Mouse (Mus musculus) kidney, embryonic 15.5 days (tissue): ENCODE results near the gene Mamdc2. TPM values are rescaled to one million over a fixed set of nuclear protein-coding genes. Genes with fewer than 3 reads are reported as not detected.
"Not testable (repeated sequence)": the region's sequence is repeated elsewhere in the genome, so short reads cannot be mapped to it uniquely, and the experiment has no call there.

Source experiments
- ATAC-seq: fragments of 200-750 bp; cut with Nextera tagmentation; replicated peaks from 2 replicates; pipeline ENCODE4 v1.8.0; 2017; ENCODE audit warnings: moderate TSS enrichment; ENCODE audit not compliant: low FRiP score
- H3K27ac ChIP-seq: fragments of 300-500 bp; sonication (generic); 2 replicates; pipeline ENCODE4 v1.5.1; 2015; ENCODE audit warnings: mild to moderate bottlenecking, inconsistent platforms
- H3K27me3 ChIP-seq: fragments of 300-500 bp; sonication (generic); 2 replicates; pipeline ENCODE4 v1.6.1; 2015; ENCODE audit warnings: inconsistent platforms
- H3K36me3 ChIP-seq: fragments of 300-500 bp; sonication (generic); 2 replicates; pipeline ENCODE4 v1.6.1; 2015; ENCODE audit warnings: inconsistent platforms
- H3K4me1 ChIP-seq: fragments of 300-500 bp; sonication (generic); 2 replicates; pipeline ENCODE4 v1.6.1; 2015; ENCODE audit warnings: inconsistent platforms
- H3K4me2 ChIP-seq: fragments of 300-500 bp; sonication (generic); 2 replicates; pipeline ENCODE4 v1.6.1; 2015; ENCODE audit warnings: moderate library complexity, mild to moderate bottlenecking, inconsistent platforms
- H3K4me3 ChIP-seq: fragments of 300-500 bp; sonication (generic); replicated peaks from 2 replicates; pipeline ENCODE4 v1.5.1; 2015; ENCODE audit warnings: mild to moderate bottlenecking, inconsistent platforms
- H3K9ac ChIP-seq: fragments of 300-500 bp; sonication (generic); 2 replicates; pipeline ENCODE4 v1.6.1; 2015; ENCODE audit warnings: mild to moderate bottlenecking, inconsistent platforms
- H3K9me3 ChIP-seq: fragments of 300-500 bp; sonication (generic); replicated peaks from 2 replicates; pipeline ENCODE4 v1.6.1; 2016; ENCODE audit warnings: inconsistent platforms
- WGBS: fragments of 180-500 bp; shearing (Covaris S2); methylation state at CpG from one replicate; pipeline ENCODE4 v1.1.7; 2015; ENCODE audit warnings: mixed read lengths; 5-methylcytosine and 5-hydroxymethylcytosine counted together
- polyA plus RNA-seq: library from polyadenylated mRNA; unstranded; fragments of >200 nt; fragmentation: Nextera tagmentation; extraction: Ambion mirVana; gene quantifications from 2 replicates; pipeline ENCODE4 v1.2.1, GENCODE M21; 2015

The Mamdc2 gene
- 0.93 and 2.2 TPM in 2 replicates for polyA plus RNA-seq

- Histone ChIP-seq H3K27ac (no peak within 1 kb of the TSS), H3K4me1 (peaks cover 25% of the 10 kb centered on the region)
Measured at GRCm38 (mm10) chr19:23447988-23448497, at the start of gene Mamdc2. Mamdc2 (minus strand) TSS chr19:23448442.

GRCm38 (mm10) chr19:23498011-23498410, 49.8 kb upstream of the Mamdc2 start:
- no peak overlapping the region for H3K9ac ChIP-seq
- 81% methylated on average over 7 of the region's 7 CpGs for WGBS
- H3K4me3 ChIP-seq: no peak overlapping the region
- no peak overlapping the region for H3K27ac ChIP-seq
- H3K36me3 ChIP-seq: no peaks in the 10 kb centered on the region
- H3K27me3 ChIP-seq: no peaks in the 10 kb centered on the region
- ATAC-seq: no peak
- peaks cover 8% of the 10 kb centered on the region for H3K4me1 ChIP-seq
- H3K4me2 ChIP-seq: no peak overlapping the region
- H3K9me3 ChIP-seq: no peaks in the 10 kb centered on the region

More at GRCm38 (mm10) chr19:23447988-23448497, at the start of gene Mamdc2:
- peak; percentile 78 for ATAC-seq
- Histone ChIP-seq H3K9me3 (peaks cover 6% of the 10 kb centered on the region; the same call in 1 of the 2 replicates), H3K36me3 (no peaks in the 10 kb centered on the region), H3K4me3 (peak within 1 kb of the TSS; percentile 51), H3K9ac (peak within 1 kb of the TSS; percentile 37), H3K27me3 (0 out of 2 replicates have a peak, but pooled peaks cover 10% of the 10 kb centered on the region), H3K4me2 (peak within 1 kb of the TSS; percentile 97)
- WGBS: 3% methylated on average over 19 of the region's 19 CpGs

GRCm38 (mm10) chr19:23497171-23497917, 49.1 kb upstream of the Mamdc2 start:
- no peak for ATAC-seq
- H3K9me3 ChIP-seq: no peaks in the 10 kb centered on the region
- H3K9ac ChIP-seq: no peak overlapping the region
- H3K4me3 ChIP-seq: no peak overlapping the region
- peaks cover 8% of the 10 kb centered on the region for H3K4me1 ChIP-seq
- no peaks in the 10 kb centered on the region for H3K36me3 ChIP-seq
- 26% methylated on average over 10 of the region's 10 CpGs for WGBS
- no peaks in the 10 kb centered on the region for H3K27me3 ChIP-seq
- H3K4me2 ChIP-seq: 0 out of 2 replicates have a peak overlapping the region, but pooled peaks have one; percentile 10
- 0 out of 2 replicates have a peak overlapping the region, but pooled peaks have one; percentile 1 for H3K27ac ChIP-seq

- H3K27me3 ChIP-seq: no peaks in the 10 kb centered on the region
- 82% methylated on average over 3 of the region's 3 CpGs for WGBS
- no peak overlapping the region for H3K9ac ChIP-seq
- H3K4me2 ChIP-seq: no peak overlapping the region
- no peak overlapping the region for H3K4me3 ChIP-seq
- no peak overlapping the region for H3K27ac ChIP-seq
- peaks cover 8% of the 10 kb centered on the region for H3K4me1 ChIP-seq
- no peaks in the 10 kb centered on the region for H3K9me3 ChIP-seq
- H3K36me3 ChIP-seq: no peaks in the 10 kb centered on the region
- no peak for ATAC-seq
Measured at GRCm38 (mm10) chr19:23496536-23496935, 48.3 kb upstream of the Mamdc2 start.

GRCm38 (mm10) chr19:23492663-23493062, 44.4 kb upstream of the Mamdc2 start:
- H3K27ac ChIP-seq: no peak overlapping the region
- no peaks in the 10 kb centered on the region for H3K27me3 ChIP-seq
- no peak for ATAC-seq
- no peak overlapping the region for H3K4me2 ChIP-seq
- peaks cover 14% of the 10 kb centered on the region for H3K4me1 ChIP-seq
- no peaks in the 10 kb centered on the region for H3K36me3 ChIP-seq
- H3K4me3 ChIP-seq: no peak overlapping the region
- H3K9ac ChIP-seq: no peak overlapping the region
- H3K9me3 ChIP-seq: no peaks in the 10 kb centered on the region

GRCm38 (mm10) chr19:23490703-23491102, 42.5 kb upstream of the Mamdc2 start:
- not testable (repeated sequence) for H3K4me3 ChIP-seq, H3K9ac ChIP-seq, ATAC-seq, H3K4me1 ChIP-seq, H3K27me3 ChIP-seq, H3K4me2 ChIP-seq, H3K9me3 ChIP-seq, H3K36me3 ChIP-seq
- 31% methylated on average over 7 of the region's 7 CpGs for WGBS
- peak overlapping the region; percentile 56; the same call in 1 of the 2 replicates for H3K27ac ChIP-seq

- H3K27ac ChIP-seq: no peak overlapping the region
- no peaks in the 10 kb centered on the region for H3K27me3 ChIP-seq
- no peak overlapping the region for H3K4me3 ChIP-seq
- H3K9me3 ChIP-seq: no peaks in the 10 kb centered on the region
- no peaks in the 10 kb centered on the region for H3K36me3 ChIP-seq
- ATAC-seq: no peak
- peaks cover 6% of the 10 kb centered on the region for H3K4me1 ChIP-seq
- no peak overlapping the region for H3K4me2 ChIP-seq
- no peak overlapping the region for H3K9ac ChIP-seq
- 28% methylated on average over 8 of the region's 8 CpGs for WGBS
Measured at GRCm38 (mm10) chr19:23489780-23490179, 41.5 kb upstream of the Mamdc2 start.

- no peak for ATAC-seq
- 83% methylated on average over 1 of the region's 1 CpGs for WGBS
- Histone ChIP-seq H3K4me2 (no peak overlapping the region), H3K4me3 (no peak overlapping the region), H3K4me1 (peaks cover 6% of the 10 kb centered on the region), H3K9me3 (no peaks in the 10 kb centered on the region), H3K9ac (no peak overlapping the region), H3K27me3 (no peaks in the 10 kb centered on the region), H3K27ac (no peak overlapping the region), H3K36me3 (no peaks in the 10 kb centered on the region)
Measured at GRCm38 (mm10) chr19:23487421-23487820, 39.2 kb upstream of the Mamdc2 start.

GRCm38 (mm10) chr19:23486631-23487270, 38.5 kb upstream of the Mamdc2 start:
- H3K27ac ChIP-seq: no peak overlapping the region
- 45% methylated on average over 6 of the region's 6 CpGs for WGBS
- peaks cover 6% of the 10 kb centered on the region for H3K4me1 ChIP-seq
- H3K9me3 ChIP-seq: no peaks in the 10 kb centered on the region
- H3K9ac ChIP-seq: no peak overlapping the region
- H3K27me3 ChIP-seq: no peaks in the 10 kb centered on the region
- H3K4me3 ChIP-seq: no peak overlapping the region
- no peaks in the 10 kb centered on the region for H3K36me3 ChIP-seq
- no peak for ATAC-seq
- H3K4me2 ChIP-seq: no peak overlapping the region

- ATAC-seq: no peak
- Histone ChIP-seq H3K27ac (no peak overlapping the region), H3K4me3 (no peak overlapping the region), H3K9me3 (no peaks in the 10 kb centered on the region), H3K36me3 (no peaks in the 10 kb centered on the region), H3K27me3 (no peaks in the 10 kb centered on the region), H3K9ac (no peak overlapping the region), H3K4me1 (peaks cover 6% of the 10 kb centered on the region), H3K4me2 (no peak overlapping the region)
- 80% methylated on average over 7 of the region's 7 CpGs for WGBS
Measured at GRCm38 (mm10) chr19:23485940-23486600, 37.8 kb upstream of the Mamdc2 start.

- H3K36me3 ChIP-seq, H3K4me1 ChIP-seq, H3K27ac ChIP-seq, H3K27me3 ChIP-seq, H3K4me3 ChIP-seq, H3K9ac ChIP-seq, H3K4me2 ChIP-seq, ATAC-seq, H3K9me3 ChIP-seq: not testable (repeated sequence)
- 86% methylated on average over 2 of the region's 2 CpGs for WGBS
Measured at GRCm38 (mm10) chr19:23482571-23482970, 34.3 kb upstream of the Mamdc2 start.

GRCm38 (mm10) chr19:23479597-23479967, 31.3 kb upstream of the Mamdc2 start:
- no peak for ATAC-seq
- H3K9ac ChIP-seq: no peak overlapping the region
- no peak overlapping the region for H3K4me3 ChIP-seq
- no peaks in the 10 kb centered on the region for H3K27me3 ChIP-seq
- H3K4me2 ChIP-seq: no peak overlapping the region
- no peaks in the 10 kb centered on the region for H3K9me3 ChIP-seq
- no peaks in the 10 kb centered on the region for H3K36me3 ChIP-seq
- H3K4me1 ChIP-seq: 0 out of 2 replicates have a peak, but pooled peaks cover 5% of the 10 kb centered on the region
- no peak overlapping the region for H3K27ac ChIP-seq
